Mouse (Mus musculus): ENCODE results near the gene Taar6. TPM values are rescaled to one million over a fixed set of nuclear protein-coding genes. Genes with fewer than 3 reads are reported as not detected.

The Taar6 gene
- polyA plus RNA-seq, 1 experiment = not detected

DNA sequence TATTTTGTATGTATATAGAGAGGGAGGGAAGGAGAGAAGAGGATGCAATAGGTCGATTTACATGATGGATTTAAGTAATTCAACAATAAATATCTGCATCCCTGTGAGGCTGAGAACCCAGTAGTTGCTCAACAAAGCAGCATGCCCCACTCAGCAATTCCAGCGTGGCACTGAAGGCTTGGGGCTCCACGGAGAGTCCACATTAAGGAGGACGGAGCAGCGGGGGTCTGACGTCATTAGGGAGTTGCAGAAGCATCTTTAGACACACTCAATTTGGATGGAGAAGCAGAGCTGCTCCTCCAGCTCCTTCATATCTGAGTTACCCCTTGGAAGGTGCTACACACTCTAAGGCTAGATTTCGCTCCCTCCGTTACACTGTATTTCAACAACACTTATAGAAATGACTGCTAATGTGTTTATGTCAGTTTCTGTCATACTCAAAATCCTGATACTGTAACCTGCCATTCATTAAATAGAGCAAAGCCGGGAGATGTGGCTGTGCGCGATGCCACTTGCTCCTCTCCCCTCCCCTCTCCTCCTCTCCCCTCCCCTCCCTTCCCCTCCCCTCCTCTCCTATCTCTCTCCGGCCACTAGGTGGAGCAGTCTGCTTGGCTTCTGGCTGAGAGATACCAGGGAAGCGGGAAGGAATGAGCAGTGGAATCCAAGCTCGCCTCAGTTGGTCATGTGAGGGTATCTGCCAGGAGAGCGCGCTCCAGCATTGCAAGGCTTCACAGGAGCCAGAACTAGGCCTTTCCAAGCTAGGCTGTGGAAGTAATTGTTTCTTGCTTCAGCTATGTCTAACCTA is 6.3 kb downstream of the Taar6 start:
- TF ChIP-seq CTCF (IDR thresholded peaks at IDR 0.05; ENCODE audit: insufficient read depth, low read depth, low read length) (peak; percentile 56), POLR2A (IDR thresholded peaks at IDR 0.05; ENCODE audit: insufficient read depth, low read depth, low read length) (no peak)
- H3K4me1 ChIP-seq (ENCODE audit: control insufficient read depth, insufficient read depth, low read length) = no peaks in the 10 kb centered on the region
- no peak overlapping the region for H3K4me3 ChIP-seq (ENCODE audit: insufficient read depth, low read depth, low read length)
- 37% methylated on average over 16 of the region's 16 CpGs for WGBS
- no peak overlapping the region for H3K27ac ChIP-seq (ENCODE audit: insufficient read depth, low read depth, low read length)

DNA sequence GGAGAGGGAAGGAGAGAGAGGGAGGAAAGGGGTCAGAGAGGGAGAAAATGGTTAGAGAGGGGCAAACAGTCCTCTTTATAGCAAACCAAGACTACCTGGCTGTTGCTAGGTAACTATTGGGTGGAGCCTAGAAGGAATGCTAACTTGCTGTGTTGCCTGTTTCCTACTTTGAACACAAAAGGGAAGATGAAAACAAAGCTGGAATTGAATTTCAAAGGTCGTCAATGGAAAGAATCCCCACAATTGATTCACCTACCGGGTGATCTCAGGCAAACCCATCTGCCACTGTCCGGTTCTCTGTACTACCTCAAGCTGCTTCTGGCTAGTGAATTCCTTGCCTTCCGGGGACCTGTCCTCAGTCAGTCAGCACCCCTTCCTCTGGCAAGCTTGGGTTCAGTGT is 7.5 kb downstream of the Taar6 start:
- TF ChIP-seq POLR2A (IDR thresholded peaks at IDR 0.05; ENCODE audit: insufficient read depth, low read depth, low read length) = no peak
- Histone ChIP-seq H3K4me3 (ENCODE audit: insufficient read depth, low read depth, low read length) (no peak overlapping the region), H3K4me1 (ENCODE audit: control insufficient read depth, insufficient read depth, low read length) (no peaks in the 10 kb centered on the region), H3K27ac (ENCODE audit: insufficient read depth, low read depth, low read length) (no peak overlapping the region)
- 79% methylated on average over 4 of the region's 4 CpGs for WGBS

- TF ChIP-seq CTCF (IDR thresholded peaks at IDR 0.05; ENCODE audit: insufficient read depth, low read depth, low read length) (no peak), POLR2A (IDR thresholded peaks at IDR 0.05; ENCODE audit: insufficient read depth, low read depth, low read length) (no peak)
- no peak overlapping the region for H3K4me3 ChIP-seq (ENCODE audit: insufficient read depth, low read depth, low read length)
- no peak overlapping the region for H3K27ac ChIP-seq (ENCODE audit: insufficient read depth, low read depth, low read length)
- H3K4me1 ChIP-seq (ENCODE audit: control insufficient read depth, insufficient read depth, low read length) = no peaks in the 10 kb centered on the region
- 90% methylated on average over 5 of the region's 5 CpGs for WGBS
Measured at GRCm38 (mm10) chr10:23971256-23971655, 14.2 kb downstream of the Taar6 start.

DNA sequence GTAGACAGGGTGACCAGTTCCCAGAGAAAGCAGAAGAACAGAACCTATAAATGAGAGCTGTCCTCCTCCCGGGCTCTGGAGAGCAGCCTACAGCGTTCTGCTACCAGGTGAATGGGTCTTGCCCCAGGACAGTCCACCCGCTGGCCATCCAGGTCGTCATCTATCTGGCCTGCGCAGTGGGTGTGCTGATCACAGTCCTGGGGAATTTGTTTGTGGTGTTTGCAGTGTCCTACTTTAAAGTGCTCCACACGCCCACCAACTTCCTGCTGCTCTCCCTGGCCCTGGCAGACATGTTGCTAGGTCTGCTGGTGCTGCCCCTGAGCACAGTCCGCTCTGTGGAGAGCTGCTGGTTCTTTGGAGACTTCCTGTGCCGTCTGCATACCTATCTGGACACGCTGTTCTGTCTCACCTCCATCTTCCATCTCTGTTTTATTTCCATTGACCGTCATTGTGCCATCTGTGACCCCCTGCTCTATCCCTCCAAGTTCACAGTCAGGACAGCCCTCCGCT is 14.7 kb downstream of the Taar6 start, which contains the start of gene Taar5:
Taar5 (plus strand) TSS at position 51 of the 510 bp plus-strand sequence.
- Histone ChIP-seq H3K4me1 (ENCODE audit: control insufficient read depth, insufficient read depth, low read length) (no peaks in the 10 kb centered on the region), H3K4me3 (ENCODE audit: insufficient read depth, low read depth, low read length) (no peak within 1 kb of the TSS), H3K27ac (ENCODE audit: insufficient read depth, low read depth, low read length) (no peak within 1 kb of the TSS)
- TF ChIP-seq POLR2A (IDR thresholded peaks at IDR 0.05; ENCODE audit: insufficient read depth, low read depth, low read length) = no peak
- no peak for TF ChIP-seq CTCF (IDR thresholded peaks at IDR 0.05; ENCODE audit: insufficient read depth, low read depth, low read length)
- WGBS = 94% methylated on average over 11 of the region's 11 CpGs

- Histone ChIP-seq H3K27ac (ENCODE audit: insufficient read depth, low read depth, low read length) (no peak overlapping the region), H3K4me1 (ENCODE audit: control insufficient read depth, insufficient read depth, low read length) (no peaks in the 10 kb centered on the region), H3K4me3 (ENCODE audit: insufficient read depth, low read depth, low read length) (no peak overlapping the region)
- TF ChIP-seq CTCF (IDR thresholded peaks at IDR 0.05; ENCODE audit: insufficient read depth, low read depth, low read length) (no peak), POLR2A (IDR thresholded peaks at IDR 0.05; ENCODE audit: insufficient read depth, low read depth, low read length) (no peak)
- 94% methylated on average over 6 of the region's 6 CpGs for WGBS
Measured at GRCm38 (mm10) chr10:23964921-23965610, 20.4 kb downstream of the Taar6 start.

DNA sequence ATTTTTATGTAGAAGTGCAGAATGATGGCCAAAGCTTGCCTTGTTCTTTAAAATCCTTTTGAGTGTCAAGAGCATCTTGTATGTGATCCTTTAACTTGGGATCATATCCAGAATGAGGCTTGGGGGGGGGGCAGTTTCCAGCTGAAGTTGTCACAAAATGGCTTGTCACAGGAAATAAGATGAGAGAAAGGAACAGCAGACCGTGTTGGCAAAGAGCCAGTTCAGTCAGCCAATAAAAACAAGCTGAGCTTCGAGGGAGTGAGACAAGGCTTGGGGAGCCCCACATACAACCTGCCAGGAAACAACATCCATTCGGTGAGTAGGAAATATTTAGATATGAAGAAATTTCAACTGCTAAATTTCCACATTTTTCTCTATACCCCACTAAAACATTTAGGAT is 22.0 kb downstream of the Taar6 start:
- H3K4me1 ChIP-seq (ENCODE audit: control insufficient read depth, insufficient read depth, low read length) = no peaks in the 10 kb centered on the region
- 52% methylated on average over 3 of the region's 3 CpGs for WGBS
- TF ChIP-seq POLR2A (IDR thresholded peaks at IDR 0.05; ENCODE audit: insufficient read depth, low read depth, low read length) (no peak), CTCF (IDR thresholded peaks at IDR 0.05; ENCODE audit: insufficient read depth, low read depth, low read length) (no peak)
- no peak overlapping the region for H3K27ac ChIP-seq (ENCODE audit: insufficient read depth, low read depth, low read length)
- no peak overlapping the region for H3K4me3 ChIP-seq (ENCODE audit: insufficient read depth, low read depth, low read length)

GRCm38 (mm10) chr10:23960444-23960915 is 25.0 kb downstream of the Taar6 start, which contains the start of gene Taar4:
TSS of gene Taar4 (plus strand) at chr10:23960494.
- H3K4me1 ChIP-seq (ENCODE audit: control insufficient read depth, insufficient read depth, low read length) = no peaks in the 10 kb centered on the region
- no peak for TF ChIP-seq CTCF (IDR thresholded peaks at IDR 0.05; ENCODE audit: insufficient read depth, low read depth, low read length)
- TF ChIP-seq POLR2A (IDR thresholded peaks at IDR 0.05; ENCODE audit: insufficient read depth, low read depth, low read length) = no peak
- 96% methylated on average over 13 of the region's 13 CpGs for WGBS
- no peak within 1 kb of the TSS for H3K4me3 ChIP-seq (ENCODE audit: insufficient read depth, low read depth, low read length)
- H3K27ac ChIP-seq (ENCODE audit: insufficient read depth, low read depth, low read length) = no peak within 1 kb of the TSS

DNA sequence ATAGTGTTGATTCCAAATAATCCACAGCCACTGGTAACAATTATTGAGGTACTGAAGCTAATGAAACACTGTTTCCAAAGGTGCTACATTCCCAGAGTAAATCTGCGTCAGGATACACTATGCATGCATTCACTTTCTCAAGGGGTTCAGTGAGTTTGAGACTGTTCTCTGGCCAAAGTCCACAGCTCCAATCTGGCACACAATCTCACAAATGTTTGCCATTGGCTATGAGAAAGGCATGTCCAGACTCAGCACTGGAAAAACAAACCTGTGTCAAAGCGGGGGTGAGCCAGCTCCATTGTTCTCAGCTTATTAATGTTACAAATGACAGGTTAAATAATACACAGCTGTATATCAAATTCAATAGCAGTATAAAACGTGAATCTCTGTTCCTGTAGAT is 26.4 kb downstream of the Taar6 start:
- no peak overlapping the region for H3K27ac ChIP-seq (ENCODE audit: insufficient read depth, low read depth, low read length)
- H3K4me3 ChIP-seq (ENCODE audit: insufficient read depth, low read depth, low read length) = no peak overlapping the region
- TF ChIP-seq CTCF (IDR thresholded peaks at IDR 0.05; ENCODE audit: insufficient read depth, low read depth, low read length) = no peak
- WGBS = 52% methylated on average over 3 of the region's 3 CpGs
- no peaks in the 10 kb centered on the region for H3K4me1 ChIP-seq (ENCODE audit: control insufficient read depth, insufficient read depth, low read length)

DNA sequence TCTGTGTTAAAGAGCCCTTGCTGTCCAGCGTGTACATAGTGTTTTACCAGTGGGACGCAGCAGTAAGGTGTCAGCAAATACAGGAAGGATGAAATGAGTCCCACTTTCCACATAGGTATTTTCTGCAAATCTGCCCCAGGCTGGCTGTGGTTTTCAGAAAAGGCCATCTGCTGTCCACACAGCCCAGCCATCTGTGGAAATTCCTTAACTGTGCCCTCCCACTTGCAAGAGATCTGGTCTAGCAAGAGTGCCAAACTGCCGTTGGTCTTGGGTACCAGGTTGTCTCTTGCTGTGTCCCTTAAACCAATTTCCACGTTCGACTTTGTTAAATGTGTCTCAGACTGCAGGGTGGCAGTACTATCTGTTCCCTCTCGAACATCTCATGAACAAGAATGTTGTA is 33.7 kb downstream of the Taar6 start:
- H3K4me3 ChIP-seq (ENCODE audit: insufficient read depth, low read depth, low read length) = no peak overlapping the region
- no peak for TF ChIP-seq POLR2A (IDR thresholded peaks at IDR 0.05; ENCODE audit: insufficient read depth, low read depth, low read length)
- TF ChIP-seq CTCF (IDR thresholded peaks at IDR 0.05; ENCODE audit: insufficient read depth, low read depth, low read length) = no peak
- H3K27ac ChIP-seq (ENCODE audit: insufficient read depth, low read depth, low read length) = no peak overlapping the region
- 87% methylated on average over 6 of the region's 6 CpGs for WGBS
- no peaks in the 10 kb centered on the region for H3K4me1 ChIP-seq (ENCODE audit: control insufficient read depth, insufficient read depth, low read length)

Measured in olfactory bulb, adult 2 months (tissue).